23 mouse cellular contexts compared by ENCODE assay signal in genomic region chr8:89089916-89090315, GRCm38 (mm10). TPM values are rescaled to one million over a fixed set of nuclear protein-coding genes. Genes with fewer than 3 reads are reported as not detected.
"Had no signal": no experiment of that assay in that cellular context is flagged by ENCODE, and none has a peak within 500 bp of the region (broad histone marks: within the 10 kb centered on the region; RNA-seq: fewer than 3 reads in every experiment).

No protein-coding gene starts in this region.

- H3K27me3 ChIP-seq: intestine, embryonic 15.5 days; limb, embryonic 12.5 days; limb, embryonic 15.5 days; liver, embryonic 15.5 days; midbrain, embryonic 13.5 days; neural tube, embryonic 12.5 days; neural tube, embryonic 15.5 days had no signal

- H3K4me2 ChIP-seq: intestine, embryonic 15.5 days; limb, embryonic 12.5 days; limb, embryonic 15.5 days; liver, embryonic 11.5 days; liver, embryonic 15.5 days; midbrain, embryonic 13.5 days; neural tube, embryonic 12.5 days; neural tube, embryonic 15.5 days had no signal

- H3K9me3 ChIP-seq: intestine, embryonic 15.5 days; limb, embryonic 15.5 days; liver, embryonic 15.5 days; midbrain, embryonic 13.5 days; neural tube, embryonic 15.5 days had no signal

- H3K4me3 ChIP-seq: intestine, embryonic 15.5 days; left cerebral cortex, adult 2 months; limb, embryonic 12.5 days; limb, embryonic 15.5 days; liver, embryonic 15.5 days; midbrain, embryonic 13.5 days; neural tube, embryonic 12.5 days; neural tube, embryonic 15.5 days had no signal

- H3K36me3 ChIP-seq: intestine, embryonic 15.5 days; limb, embryonic 12.5 days; limb, embryonic 15.5 days; liver, embryonic 15.5 days; midbrain, embryonic 13.5 days; neural tube, embryonic 12.5 days; neural tube, embryonic 15.5 days had no signal

- ATAC-seq: hindbrain, embryonic 16.5 days; intestine, embryonic 15.5 days; midbrain, embryonic 13.5 days had no signal

- H3K9ac ChIP-seq: intestine, embryonic 15.5 days; limb, embryonic 12.5 days; limb, embryonic 15.5 days; liver, embryonic 15.5 days; midbrain, embryonic 13.5 days; neural tube, embryonic 12.5 days; neural tube, embryonic 15.5 days had no signal

- H3K27ac ChIP-seq: intestine, embryonic 15.5 days; left cerebral cortex, adult 2 months; limb, embryonic 12.5 days; limb, embryonic 15.5 days; liver, embryonic 15.5 days; midbrain, embryonic 13.5 days; neural tube, embryonic 12.5 days; neural tube, embryonic 15.5 days had no signal

- DNase-seq: kidney, adult 9 months; kidney, postnatal 25 days; layer of hippocampus, postnatal 36 days; lung, adult 2 months; lung, postnatal 14 days; lung, postnatal 4 days; right cerebral cortex, adult 18-20 months; right cerebral cortex, postnatal 14 days; right cerebral cortex, postnatal 4 days; thymus, adult 2 months; thymus, postnatal 14 days had no signal

- H3K4me1 ChIP-seq: intestine, embryonic 15.5 days; liver, embryonic 15.5 days; neural tube, embryonic 12.5 days; neural tube, embryonic 15.5 days had no signal

RNA-seq across cellular contexts. Expression of gene Sall1, which starts 46.0 kb away (rescaled TPM):
- total RNA-seq: megakaryocyte progenitor cell, adult 5-6 weeks; megakaryocyte-erythroid progenitor cell, adult 5-6 weeks had no signal
